In the genomic region with DNA sequence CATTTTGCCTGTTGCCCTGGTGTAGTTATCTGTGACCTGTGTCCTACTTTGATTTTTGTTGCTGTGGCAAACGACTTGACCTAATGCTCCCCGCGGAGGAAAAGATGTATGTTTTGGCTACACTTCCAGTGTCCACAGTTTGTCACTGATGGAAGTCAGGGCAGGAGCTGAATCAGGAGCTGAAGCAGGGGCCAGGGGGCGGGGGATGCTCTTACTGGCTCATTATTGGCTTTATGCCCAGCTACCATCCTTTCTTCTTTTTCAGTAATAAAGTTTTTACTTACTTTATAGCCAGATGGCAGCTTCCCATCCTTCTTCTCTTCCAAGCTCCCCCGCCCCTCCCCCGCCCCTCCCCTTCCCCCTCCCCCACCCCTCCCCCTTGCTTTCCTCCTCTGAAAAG, we compare ENCODE assay signal across 12 mouse cellular contexts.
"Had no signal": no experiment of that assay in that cellular context is flagged by ENCODE, and none has a peak within 500 bp of the region (broad histone marks: within the 10 kb centered on the region; RNA-seq: fewer than 3 reads in every experiment).

No protein-coding gene starts in this region.

- DNase-seq: kidney, adult 2 months; kidney, postnatal 36 days; lung, postnatal 36 days; right cerebral cortex, postnatal 4 days; spleen, adult 18-20 months; thymus, adult 18-20 months; thymus, postnatal 14 days had no signal

- H3K9ac ChIP-seq: limb, embryonic 12.5 days; liver, embryonic 14.5 days; lung, embryonic 15.5 days; neural tube, embryonic 12.5 days had no signal

- H3K9me3 ChIP-seq: limb, embryonic 12.5 days; lung, embryonic 15.5 days; neural tube, embryonic 12.5 days had no signal

- H3K4me2 ChIP-seq: limb, embryonic 12.5 days; lung, embryonic 15.5 days; neural tube, embryonic 12.5 days had no signal

- H3K4me3 ChIP-seq: limb, embryonic 12.5 days; lung, embryonic 15.5 days; neural tube, embryonic 12.5 days had no signal

- H3K36me3 ChIP-seq: limb, embryonic 12.5 days; lung, embryonic 15.5 days; neural tube, embryonic 12.5 days had no signal

- H3K4me1 ChIP-seq: limb, embryonic 12.5 days; lung, embryonic 15.5 days; neural tube, embryonic 12.5 days had no signal

- ATAC-seq: intestine, embryonic 16.5 days had no signal

- H3K27ac ChIP-seq: limb, embryonic 12.5 days; liver, embryonic 14.5 days; lung, embryonic 15.5 days; neural tube, embryonic 12.5 days had no signal

- H3K27me3 ChIP-seq: lung, embryonic 15.5 days; neural tube, embryonic 12.5 days had no signal
